11 mouse cellular contexts compared by ENCODE assay signal in genomic region chr13:45622871-45623546, GRCm38 (mm10).
A peak's percentile ranks its signal among the peaks of the same experiment; 100 is the strongest.
DNase-seq lines count a peak whose midpoint lies in the region; ATAC-seq and TF ChIP-seq lines count a peak whose summit lies in the region.
"Had no signal": no experiment of that assay in that cellular context is flagged by ENCODE, and none has a peak within 500 bp of the region (broad histone marks: within the 10 kb centered on the region; RNA-seq: fewer than 3 reads in every experiment).

No protein-coding gene starts in this region.

- no peak for TF ChIP-seq CTCF in lung, embryonic 14.5 days (IDR thresholded peaks at IDR 0.05; ENCODE audit: low read depth)

- peaks cover 9% of the 10 kb centered on the region for H3K4me1 ChIP-seq in lung, embryonic 14.5 days (ENCODE audit: insufficient read depth)
- H3K4me1 ChIP-seq in heart, embryonic 14.5 days (ENCODE audit: control insufficient read depth in 2 of 2, insufficient read depth in 2 of 2, low read length in 2 of 2), result peaks cover 15 to 40% of the 10 kb centered on the region in 2 experiments

- H3K36me3 ChIP-seq in lung, embryonic 14.5 days (ENCODE audit: insufficient read depth), result no peaks in the 10 kb centered on the region
- no peaks in the 10 kb centered on the region for H3K36me3 ChIP-seq in heart, embryonic 14.5 days (ENCODE audit: control insufficient read depth, insufficient read depth, low read length)

- H3K9me3 ChIP-seq in lung, embryonic 14.5 days (ENCODE audit: low read depth, low read length), result no peaks in the 10 kb centered on the region
- H3K9me3 ChIP-seq in heart, embryonic 14.5 days (ENCODE audit: control insufficient read depth, low read length), result no peaks in the 10 kb centered on the region

- WGBS in lung, embryonic 14.5 days, result 83% methylated on average over 4 of the region's 4 CpGs
- WGBS in heart, embryonic 14.5 days, result 52% methylated on average over 4 of the region's 4 CpGs

- DNase-seq in lung, embryonic 14.5 days, result peak; percentile 54
- no peak for DNase-seq in lung, postnatal 4 days
- peak; percentile 24 for DNase-seq in cerebellum, adult 8-10 months
- peak; percentile 37 for DNase-seq in kidney, postnatal 10 days
- no peak for DNase-seq in spleen, postnatal 4 days (ENCODE audit: low spot score in 2 of 2)
- DNase-seq in adrenal gland, postnatal 14 days, result no peak
- no peak for DNase-seq in embryo, embryonic 10 days (ENCODE audit: low spot score)
- DNase-seq: adrenal gland, postnatal 25 days; gastrocnemius, postnatal 10 days; thymus, postnatal 14 days had no signal

- no peak overlapping the region for H3K4me2 ChIP-seq in lung, embryonic 14.5 days
- H3K4me2 ChIP-seq in heart, embryonic 14.5 days (ENCODE audit: low read length), result no peak overlapping the region

- H3K4me3 ChIP-seq in lung, embryonic 14.5 days (ENCODE audit: low read depth, low read length), result no peak overlapping the region
- no peak overlapping the region for H3K4me3 ChIP-seq in heart, embryonic 14.5 days (ENCODE audit: control insufficient read depth in 1 of 2, insufficient read depth in 1 of 2, low read depth in 1 of 2, low read length in 2 of 2)

- no peak overlapping the region for H3K27ac ChIP-seq in lung, embryonic 14.5 days (ENCODE audit: low read depth)
- peak overlapping the region; percentile 53 to 74 for H3K27ac ChIP-seq in heart, embryonic 14.5 days (replicated peaks in 1 of 2; ENCODE audit: control insufficient read depth in 1 of 2, insufficient read depth in 1 of 2, low read depth in 2 of 2, low read length in 2 of 2)

- H3K9ac ChIP-seq in lung, embryonic 14.5 days, result no peak overlapping the region
- no peak overlapping the region for H3K9ac ChIP-seq in heart, embryonic 14.5 days (ENCODE audit: low read length)

- ATAC-seq in lung, embryonic 14.5 days (ENCODE audit: insufficient read depth), result no peak
- peak; percentile 62; the same call in 1 of the 2 replicates for ATAC-seq in heart, embryonic 14.5 days (ENCODE audit: insufficient number of reproducible peaks, insufficient read depth, low FRiP score, low read depth)

- H3K27me3 ChIP-seq in lung, embryonic 14.5 days (ENCODE audit: insufficient read depth, low read length), result no peaks in the 10 kb centered on the region
- H3K27me3 ChIP-seq in heart, embryonic 14.5 days (ENCODE audit: control insufficient read depth, insufficient read depth, low read length), result no peaks in the 10 kb centered on the region

Comparison
In these comparisons a context has a peak if more than half of its experiments do, and no peak if none do; other contexts are left out.
1. DNase-seq: peak in lung, embryonic 14.5 days (single experiment), cerebellum, adult 8-10 months (single experiment) and kidney, postnatal 10 days (single experiment); none in lung, postnatal 4 days (0 of 2), spleen, postnatal 4 days (0 of 2), adrenal gland, postnatal 14 days (single experiment) and embryo, embryonic 10 days (single experiment).